27 mouse cellular contexts compared by ENCODE assay signal in genomic region chr19:35868543-35868942, GRCm38 (mm10).
"Had no signal": no experiment of that assay in that cellular context is flagged by ENCODE, and none has a peak within 500 bp of the region (broad histone marks: within the 10 kb centered on the region; RNA-seq: fewer than 3 reads in every experiment).

No protein-coding gene starts in this region.

- H3K27ac ChIP-seq: embryonic facial prominence, embryonic 10.5 days; embryonic facial prominence, embryonic 12.5 days; embryonic facial prominence, embryonic 13.5 days; embryonic facial prominence, embryonic 15.5 days; forebrain, embryonic 10.5 days; forebrain, embryonic 12.5 days; forebrain, embryonic 13.5 days; forebrain, embryonic 15.5 days; gastrocnemius, adult 2 months; heart, adult 2 months had no signal

- DNase-seq: cerebellum, adult 9-10 months; cerebellum, adult 9-11 months; cerebellum, postnatal 10 days; cerebellum, postnatal 14 days; cerebellum, postnatal 25 days; cerebellum, postnatal 36 days; embryo, embryonic 11 days; forebrain, postnatal 0 days; gastrocnemius, adult 2 months; gastrocnemius, postnatal 10 days; gastrocnemius, postnatal 14 days; gastrocnemius, postnatal 25 days; gastrocnemius, postnatal 36 days; heart, adult 11 months; heart, adult 18-20 months; heart, adult 2 months had no signal

- H3K9ac ChIP-seq: embryonic facial prominence, embryonic 12.5 days; embryonic facial prominence, embryonic 13.5 days; embryonic facial prominence, embryonic 15.5 days; forebrain, embryonic 12.5 days; forebrain, embryonic 13.5 days; forebrain, embryonic 15.5 days; forebrain, postnatal 0 days had no signal

- H3K4me1 ChIP-seq: embryonic facial prominence, embryonic 10.5 days; embryonic facial prominence, embryonic 12.5 days; embryonic facial prominence, embryonic 13.5 days; embryonic facial prominence, embryonic 15.5 days; forebrain, embryonic 10.5 days; forebrain, embryonic 12.5 days; forebrain, embryonic 13.5 days; forebrain, embryonic 15.5 days had no signal

- H3K4me3 ChIP-seq: embryonic facial prominence, embryonic 10.5 days; embryonic facial prominence, embryonic 12.5 days; embryonic facial prominence, embryonic 13.5 days; embryonic facial prominence, embryonic 15.5 days; erythroblast, embryonic 14.5 days; forebrain, embryonic 10.5 days; forebrain, embryonic 12.5 days; forebrain, embryonic 13.5 days; forebrain, embryonic 15.5 days; gastrocnemius, adult 2 months; heart, adult 2 months had no signal

- H3K9me3 ChIP-seq: embryonic facial prominence, embryonic 10.5 days; embryonic facial prominence, embryonic 12.5 days; embryonic facial prominence, embryonic 13.5 days; embryonic facial prominence, embryonic 15.5 days; forebrain, embryonic 10.5 days; forebrain, embryonic 12.5 days; forebrain, embryonic 13.5 days; forebrain, embryonic 15.5 days had no signal

- ATAC-seq: forebrain, embryonic 13.5 days; forebrain, embryonic 14.5 days; forebrain, embryonic 15.5 days; forebrain, embryonic 16.5 days; forebrain, postnatal 0 days had no signal

- H3K4me2 ChIP-seq: embryonic facial prominence, embryonic 12.5 days; embryonic facial prominence, embryonic 13.5 days; embryonic facial prominence, embryonic 15.5 days; forebrain, embryonic 12.5 days; forebrain, embryonic 13.5 days; forebrain, embryonic 15.5 days had no signal

- H3K36me3 ChIP-seq: embryonic facial prominence, embryonic 10.5 days; embryonic facial prominence, embryonic 12.5 days; embryonic facial prominence, embryonic 13.5 days; embryonic facial prominence, embryonic 15.5 days; forebrain, embryonic 10.5 days; forebrain, embryonic 12.5 days; forebrain, embryonic 15.5 days had no signal

- H3K27me3 ChIP-seq: embryonic facial prominence, embryonic 12.5 days; embryonic facial prominence, embryonic 13.5 days; embryonic facial prominence, embryonic 15.5 days; forebrain, embryonic 12.5 days; forebrain, embryonic 13.5 days; forebrain, embryonic 15.5 days had no signal
